Mouse (Mus musculus) heart, adult 2 months (tissue): ENCODE measurements around the gene E130218I03Rik. TPM values are rescaled to one million over a fixed set of nuclear protein-coding genes. Genes with fewer than 3 reads are reported as not detected.

Experiments
- DNase-seq, 2 experiments: peaks; one replicate each; pipeline ENCODE4 v3.0.0; 2021
- H3K27ac ChIP-seq: fragments of 200-600 bp; 2 replicates; pipeline ENCODE4 v1.8.1; 2022
- H3K27me3 ChIP-seq: fragments of 200-500 bp; 2 replicates; pipeline ENCODE4 v1.6.1; 2012; ENCODE audit warnings: mild to moderate bottlenecking, low read length, inconsistent platforms, mixed read lengths; ENCODE audit not compliant: control insufficient read depth, insufficient read depth
- H3K36me3 ChIP-seq: fragments of 200-500 bp; 2 replicates; pipeline ENCODE4 v1.6.1; 2012; ENCODE audit warnings: low read length, inconsistent platforms; ENCODE audit not compliant: control insufficient read depth, insufficient read depth
- H3K4me1 ChIP-seq: fragments of 200-500 bp; 2 replicates; pipeline ENCODE4 v1.6.1; 2011; ENCODE audit warnings: low read length; ENCODE audit not compliant: control insufficient read depth, insufficient read depth
- H3K4me3 ChIP-seq: fragments of 200-600 bp; 2 replicates; pipeline ENCODE4 v1.8.1; 2022
- H3K79me2 ChIP-seq: fragments of 200-500 bp; replicated peaks from 2 replicates; pipeline ENCODE4 v1.6.1; 2012; ENCODE audit warnings: mild to moderate bottlenecking, inconsistent platforms, low read length, moderate library complexity, mixed read lengths; ENCODE audit not compliant: control insufficient read depth, insufficient read depth
- H3K9ac ChIP-seq: fragments of 200-500 bp; 2 replicates; pipeline ENCODE4 v1.6.1; 2012; ENCODE audit warnings: low read depth, mild to moderate bottlenecking, control low read depth, inconsistent platforms, low read length, mixed read lengths
- CTCF ChIP-seq: fragments of 200-600 bp; IDR thresholded peaks from 2 replicates; pipeline ENCODE4 v1.8.1; 2022; ENCODE audit warnings: antibody characterized with exemption, mild to moderate bottlenecking, moderate library complexity
- EP300 ChIP-seq: fragments of 200-500 bp; IDR thresholded peaks from 2 replicates; pipeline ENCODE4 v1.6.1; 2011; ENCODE audit warnings: low read depth, low read length, control low read depth; ENCODE audit not compliant: insufficient read depth
- POLR2A ChIP-seq: fragments of 200-500 bp; IDR thresholded peaks from 2 replicates; pipeline ENCODE4 v1.6.1; 2011; ENCODE audit warnings: mild to moderate bottlenecking, low read depth, low read length, control low read depth; ENCODE audit not compliant: insufficient read depth
- WGBS: fragments of 180-500 bp; shearing (Covaris S2); methylation state at CpG from one replicate; pipeline ENCODE4 v1.1.7; 2018; 5-methylcytosine and 5-hydroxymethylcytosine counted together
- intact Hi-C: fragments of 180-260 bp; cut with DNase I; formaldehyde crosslinking; loops from one replicate; pipeline ENCODE4 v1.15.1; 2025
- polyA plus RNA-seq: library from polyadenylated mRNA; depleted of rRNA; stranded (reverse); fragments of >200 nt; gene quantifications from 2 replicates; pipeline ENCODE4 v1.2.3, GENCODE M21; 2012; rRNA removed
- total RNA-seq, 2 experiments: library from RNA; stranded (reverse); gene quantifications; 2 replicates each; pipeline ENCODE4 v1.2.3; 2021

E130218I03Rik gene
- total and polyA plus RNA-seq, 3 experiments = not detected

- peak in 1 of 2 experiments; percentile 83 for DNase-seq
- Histone ChIP-seq H3K27ac (peak within 1 kb of the TSS; percentile 94), H3K27me3 (no peaks in the 10 kb centered on the region), H3K9ac (peak within 1 kb of the TSS; percentile 94), H3K79me2 (no peaks in the 10 kb centered on the region), H3K4me3 (peak within 1 kb of the TSS; percentile 94), H3K36me3 (no peaks in the 10 kb centered on the region), H3K4me1 (peaks cover 4% of the 10 kb centered on the region)
- WGBS = under 1% methylated on average over 43 of the region's 43 CpGs
- no peak for TF ChIP-seq POLR2A
- TF ChIP-seq EP300 = no peak
- TF ChIP-seq CTCF = no peak
- intact Hi-C loops = loop anchor here (1.0 to 10.0 kb wide), 4 partner anchors 19 to 637 kb away; partner anchors contain the start of genes Cep85 and Rsrp1
These were observed 44.1 kb downstream of the E130218I03Rik start, which contains the start of gene Pdik1l for GRCm38 (mm10) chr4:134287575-134288025. Gene Pdik1l, minus strand, starts transcription at chr4:134287895.

- Histone ChIP-seq H3K36me3 (no peaks in the 10 kb centered on the region), H3K4me3 (no peak overlapping the region; the same call in 1 of the 2 replicates), H3K4me1 (peaks cover 4% of the 10 kb centered on the region), H3K79me2 (no peaks in the 10 kb centered on the region), H3K9ac (peak overlapping the region; percentile 35), H3K27me3 (no peaks in the 10 kb centered on the region), H3K27ac (peak overlapping the region; percentile 94)
- no peak for TF ChIP-seq EP300
- intact Hi-C loops = loop anchor here (10.0 kb wide), 1 partner anchor 636 kb away; the partner anchor contains the start of gene Rsrp1
- DNase-seq = no peak
- WGBS = 34% methylated on average over 11 of the region's 11 CpGs
These were observed 45.2 kb downstream of the E130218I03Rik start for GRCm38 (mm10) chr4:134288397-134289256.

- Histone ChIP-seq H3K27me3 (no peaks in the 10 kb centered on the region), H3K36me3 (no peaks in the 10 kb centered on the region), H3K4me3 (no peak overlapping the region), H3K9ac (no peak overlapping the region), H3K79me2 (no peaks in the 10 kb centered on the region), H3K4me1 (peaks cover 3% of the 10 kb centered on the region), H3K27ac (no peak overlapping the region; the same call in 1 of the 2 replicates)
- intact Hi-C loops = loop anchor here (1.0 to 2.0 kb wide), 2 partner anchors 43 to 65 kb away; no protein-coding TSS in a partner anchor
- TF ChIP-seq CTCF (peak; percentile 93), EP300 (peak; percentile 92), POLR2A (0 out of 2 replicates have a peak, but pooled peaks have one; percentile 17)
- peak; percentile 67 to 83 for DNase-seq
- WGBS = 18% methylated on average over 7 of the region's 7 CpGs
These were observed 48.6 kb downstream of the E130218I03Rik start for GRCm38 (mm10) chr4:134292067-134292466.

GRCm38 (mm10) chr4:134293061-134293691 lies 49.7 kb downstream of the E130218I03Rik start:
- Histone ChIP-seq H3K27me3 (no peaks in the 10 kb centered on the region), H3K27ac (peak overlapping the region; percentile 59), H3K4me3 (peak overlapping the region; percentile 18; the same call in 1 of the 2 replicates), H3K4me1 (peaks cover 3% of the 10 kb centered on the region), H3K36me3 (no peaks in the 10 kb centered on the region), H3K9ac (no peak overlapping the region; the same call in 1 of the 2 replicates), H3K79me2 (no peaks in the 10 kb centered on the region)
- 42% methylated on average over 18 of the region's 18 CpGs for WGBS
- no peak for TF ChIP-seq POLR2A
- TF ChIP-seq CTCF = no peak
- no peak for TF ChIP-seq EP300
- no peak for DNase-seq
- intact Hi-C loops = loop anchor here (2.0 kb wide), 1 partner anchor 64 kb away; no protein-coding TSS in a partner anchor

- peak; percentile 53 to 76 for DNase-seq
- TF ChIP-seq POLR2A (no peak), EP300 (peak; percentile 76; the same call in 1 of the 2 replicates), CTCF (0 out of 2 replicates have a peak, but pooled peaks have one; percentile 3)
- no peak overlapping the region; the same call in 1 of the 2 replicates for H3K4me3 ChIP-seq
- peak overlapping the region; percentile 67 for H3K27ac ChIP-seq
- H3K9ac ChIP-seq = no peak overlapping the region
- 28% methylated on average over 9 of the region's 9 CpGs for WGBS
- H3K79me2 ChIP-seq = no peaks in the 10 kb centered on the region
- intact Hi-C loops = loop anchor here (2.0 kb wide), 1 partner anchor 63 kb away; no protein-coding TSS in a partner anchor
- H3K4me1 ChIP-seq = peaks cover 1% of the 10 kb centered on the region
- H3K36me3 ChIP-seq = no peaks in the 10 kb centered on the region
- H3K27me3 ChIP-seq = no peaks in the 10 kb centered on the region
These were observed 50.3 kb downstream of the E130218I03Rik start for GRCm38 (mm10) chr4:134293692-134294163.

Other genes starting within 250 kb of the E130218I03Rik start
- 10 to 100 TPM; 28.3 to 28.8 TPM for gene Dhdds, start 242.7 kb upstream of the E130218I03Rik start, total RNA-seq
- 21.6 and 34.2 TPM in 2 replicates for gene Dhdds, start 242.7 kb upstream of the E130218I03Rik start, polyA plus RNA-seq
- gene Lin28a, start 224.8 kb upstream of the E130218I03Rik start, total RNA-seq = not detected
- gene Lin28a, start 224.8 kb upstream of the E130218I03Rik start, polyA plus RNA-seq = not detected in 2 replicates
- not detected for gene Zfp683, start 189.8 kb upstream of the E130218I03Rik start, total RNA-seq
- not detected in 2 replicates for gene Zfp683, start 189.8 kb upstream of the E130218I03Rik start, polyA plus RNA-seq
- gene Crybg2, start 182.8 kb upstream of the E130218I03Rik start, total RNA-seq = not detected
- gene Crybg2, start 182.8 kb upstream of the E130218I03Rik start, polyA plus RNA-seq = 0.49 TPM in 1 of 2 replicates, not detected in the other
- gene Cd52, start 148.6 kb upstream of the E130218I03Rik start, total RNA-seq = 1 to 10 TPM; 4.1 to 5.8 TPM
- gene Cd52, start 148.6 kb upstream of the E130218I03Rik start, polyA plus RNA-seq = 9.0 and 19.2 TPM in 2 replicates
- 1 to 10 TPM; 1.6 to 2.1 TPM for gene Ubxn11, start 141.1 kb upstream of the E130218I03Rik start, total RNA-seq
- 3.3 and 6.9 TPM in 2 replicates for gene Ubxn11, start 141.1 kb upstream of the E130218I03Rik start, polyA plus RNA-seq
- gene Sh3bgrl3, start 114.9 kb upstream of the E130218I03Rik start, total RNA-seq = 10 to 100 TPM; 34.3 to 45.7 TPM
- gene Sh3bgrl3, start 114.9 kb upstream of the E130218I03Rik start, polyA plus RNA-seq = 98.9 and 139 TPM in 2 replicates
- 10 to 100 TPM; 54.4 to 63.2 TPM for gene Cep85, start 56.5 kb upstream of the E130218I03Rik start, total RNA-seq
- gene Cep85, start 56.5 kb upstream of the E130218I03Rik start, polyA plus RNA-seq = 52.2 and 73.7 TPM in 2 replicates
- not detected for gene Gm7534, start 40.7 kb upstream of the E130218I03Rik start, total RNA-seq
- gene Gm7534, start 40.7 kb upstream of the E130218I03Rik start, polyA plus RNA-seq = not detected in 2 replicates
- gene Catsper4, start 16.3 kb upstream of the E130218I03Rik start, total RNA-seq = not detected
- gene Catsper4, start 16.3 kb upstream of the E130218I03Rik start, polyA plus RNA-seq = not detected in 2 replicates
- gene Cnksr1, start 5.3 kb upstream of the E130218I03Rik start, total RNA-seq = 1 to 10 TPM; 4.1 to 6.7 TPM
- 3.3 and 4.4 TPM in 2 replicates for gene Cnksr1, start 5.3 kb upstream of the E130218I03Rik start, polyA plus RNA-seq
- 1 to 10 TPM; 3.3 to 4.3 TPM for gene Zfp593, start 1.9 kb downstream of the E130218I03Rik start, total RNA-seq
- gene Zfp593, start 1.9 kb downstream of the E130218I03Rik start, polyA plus RNA-seq = 2.8 and 2.9 TPM in 2 replicates
- gene Gm30191, start 3.3 kb downstream of the E130218I03Rik start, total RNA-seq = not detected
- gene Gm30191, start 3.3 kb downstream of the E130218I03Rik start, polyA plus RNA-seq = not detected in 2 replicates
- gene Grrp1, start 10.4 kb downstream of the E130218I03Rik start, total RNA-seq = 1 to 10 TPM; 5.2 to 5.7 TPM
- 10.0 and 11.0 TPM in 2 replicates for gene Grrp1, start 10.4 kb downstream of the E130218I03Rik start, polyA plus RNA-seq
- gene Pdik1l, start 44.2 kb downstream of the E130218I03Rik start, total RNA-seq = 1 to 10 TPM; 5.3 to 7.6 TPM
- gene Pdik1l, start 44.2 kb downstream of the E130218I03Rik start, polyA plus RNA-seq = 1.00 and 4.0 TPM in 2 replicates
- 100 to 1,000 TPM; 209 to 210 TPM for gene Trim63, start 71.5 kb downstream of the E130218I03Rik start, total RNA-seq
- 142 and 215 TPM in 2 replicates for gene Trim63, start 71.5 kb downstream of the E130218I03Rik start, polyA plus RNA-seq
- gene Slc30a2, start 99.5 kb downstream of the E130218I03Rik start, total RNA-seq = under 1 TPM; 0.45 to 0.65 TPM
- 0.12 and 0.35 TPM in 2 replicates for gene Slc30a2, start 99.5 kb downstream of the E130218I03Rik start, polyA plus RNA-seq
- 10 to 100 TPM; 18.0 to 19.6 TPM for gene Extl1, start 140.2 kb downstream of the E130218I03Rik start, total RNA-seq
- gene Extl1, start 140.2 kb downstream of the E130218I03Rik start, polyA plus RNA-seq = 23.7 and 24.4 TPM in 2 replicates
- 10 to 100 TPM in 1 of 2 experiments, 1 to 10 TPM in 1; 6.4 to 11.0 TPM for gene Pafah2, start 152.7 kb downstream of the E130218I03Rik start, total RNA-seq
- gene Pafah2, start 152.7 kb downstream of the E130218I03Rik start, polyA plus RNA-seq = 11.7 and 17.8 TPM in 2 replicates
- gene Stmn1, start 224.7 kb downstream of the E130218I03Rik start, total RNA-seq = 10 to 100 TPM; 20.1 to 23.0 TPM
- 7.2 and 10.9 TPM in 2 replicates for gene Stmn1, start 224.7 kb downstream of the E130218I03Rik start, polyA plus RNA-seq